Mouse (Mus musculus) kidney, adult 10 weeks (tissue): ENCODE data around the gene Prss40. TPM values are rescaled to one million over a fixed set of nuclear protein-coding genes. Genes with fewer than 3 reads are reported as not detected.

Experiments
- polyA plus RNA-seq: library from polyadenylated mRNA; stranded (reverse); fragments of 350-450 nt; fragmentation: Illumina TruSeq; extraction: RNeasy Lipid Tissue Mini Kit (QIAGEN cat#74804); gene quantifications from one replicate; pipeline ENCODE4 v1.2.3, GENCODE M21; 2014; ENCODE audit warnings: low read depth, low replicate concordance

The Prss40 gene
- not detected for polyA plus RNA-seq

GRCm38 (mm10) chr1:34560843-34561242 is at the start of gene Prss40:
Gene Prss40, minus strand, starts transcription at chr1:34560943.

GRCm38 (mm10) chr1:34578851-34579781 is 18.4 kb upstream of the Prss40 start, which contains the start of gene Amer3:
Gene Amer3, plus strand, starts transcription at chr1:34579657.

DNA sequence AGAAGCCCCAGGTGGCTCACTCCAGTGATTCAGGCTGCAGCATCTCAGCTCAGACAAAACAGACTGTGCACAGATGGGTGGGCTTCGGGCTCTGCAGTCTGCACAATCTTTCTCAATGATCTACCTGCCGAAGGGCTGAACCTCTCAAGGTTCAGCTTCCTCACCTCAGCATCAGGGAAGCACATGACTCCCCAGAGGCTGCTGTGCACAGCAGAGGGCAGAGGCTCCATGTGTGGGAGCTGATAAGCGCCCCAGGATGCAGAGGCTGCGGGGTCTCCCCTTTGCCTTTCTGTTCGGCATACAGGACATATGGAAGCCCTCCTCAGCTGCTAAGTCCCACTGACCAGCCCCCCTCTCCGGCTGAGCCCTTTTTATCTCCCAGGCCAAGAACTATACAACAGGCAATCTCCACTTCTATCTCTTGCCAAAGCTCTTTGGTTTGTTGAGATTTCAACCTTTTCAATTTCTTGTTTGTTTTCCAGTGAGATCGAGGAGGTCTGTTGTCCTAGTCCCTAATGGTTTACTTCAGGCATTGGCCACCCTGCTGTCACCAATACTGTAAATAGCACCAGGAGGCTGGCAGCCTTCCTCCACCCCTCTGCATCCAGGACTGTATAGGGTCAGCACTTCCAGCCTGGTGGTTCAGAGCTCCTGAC is 25.6 kb downstream of the Prss40 start, which contains the start of gene Cfc1:
Cfc1 (plus strand) TSS at position 606 of the 656 bp plus-strand sequence.

Other genes starting within 250 kb of the Prss40 start
- gene Ccdc115, start 121.3 kb downstream of the Prss40 start, polyA plus RNA-seq, result 16.9 TPM
- 11.1 TPM for gene Imp4, start 121.1 kb downstream of the Prss40 start, polyA plus RNA-seq
- gene Ptpn18, start 101.2 kb downstream of the Prss40 start, polyA plus RNA-seq, result 2.5 TPM
- not detected for gene Prss39, start 62.5 kb downstream of the Prss40 start, polyA plus RNA-seq
- not detected for gene Cfc1, start 25.3 kb downstream of the Prss40 start, polyA plus RNA-seq
- gene Amer3, start 18.7 kb upstream of the Prss40 start, polyA plus RNA-seq, result not detected